Mouse (Mus musculus): ENCODE measurements around the gene Flt4. TPM values are rescaled to one million over a fixed set of nuclear protein-coding genes. Genes with fewer than 3 reads are reported as not detected.

The Flt4 gene
- polyA plus RNA-seq, 1 experiment from 2014 or later = 1.5 TPM

GRCm38 (mm10) chr11:49618476-49618875 is 9.4 kb downstream of the Flt4 start:
- Histone ChIP-seq H3K4me2 (no peak overlapping the region), H3K27ac (no peak overlapping the region), H3K4me1 (replicated peaks) (no peaks in the 10 kb centered on the region), H3K27me3 (peaks cover 28% of the 10 kb centered on the region), H3K9ac (no peak overlapping the region), H3K36me3 (no peaks in the 10 kb centered on the region), H3K9me3 (no peaks in the 10 kb centered on the region), H3K4me3 (no peak overlapping the region)
- ATAC-seq (ENCODE audit: low FRiP score) = no peak
- WGBS = 81% methylated on average over 8 of the region's 8 CpGs

GRCm38 (mm10) chr11:49621953-49622352 is 12.9 kb downstream of the Flt4 start:
- Histone ChIP-seq H3K27ac (no peak overlapping the region), H3K4me1 (replicated peaks) (no peaks in the 10 kb centered on the region), H3K36me3 (no peaks in the 10 kb centered on the region), H3K27me3 (no peaks in the 10 kb centered on the region), H3K9me3 (no peaks in the 10 kb centered on the region), H3K4me2 (no peak overlapping the region), H3K4me3 (no peak overlapping the region), H3K9ac (no peak overlapping the region)
- ATAC-seq (ENCODE audit: low FRiP score) = no peak
- WGBS = 80% methylated on average over 5 of the region's 5 CpGs

- no peaks in the 10 kb centered on the region for H3K4me1 ChIP-seq (replicated peaks)
- no peak overlapping the region for H3K9ac ChIP-seq
- no peak overlapping the region for H3K27ac ChIP-seq
- ATAC-seq (ENCODE audit: low FRiP score) = no peak
- H3K36me3 ChIP-seq = no peaks in the 10 kb centered on the region
- no peaks in the 10 kb centered on the region for H3K27me3 ChIP-seq
- H3K9me3 ChIP-seq = no peaks in the 10 kb centered on the region
- no peak overlapping the region for H3K4me2 ChIP-seq
- WGBS = 82% methylated on average over 3 of the region's 3 CpGs
- no peak overlapping the region for H3K4me3 ChIP-seq
Observed at GRCm38 (mm10) chr11:49624156-49624555, 15.1 kb downstream of the Flt4 start.

GRCm38 (mm10) chr11:49625863-49626262 is 16.8 kb downstream of the Flt4 start:
- WGBS = 66% methylated on average over 15 of the region's 15 CpGs
- Histone ChIP-seq H3K27me3 (0 out of 2 replicates have a peak, but pooled peaks cover 4% of the 10 kb centered on the region), H3K36me3 (no peaks in the 10 kb centered on the region), H3K4me2 (no peak overlapping the region), H3K27ac (no peak overlapping the region), H3K4me1 (replicated peaks) (no peaks in the 10 kb centered on the region), H3K9ac (no peak overlapping the region), H3K9me3 (no peaks in the 10 kb centered on the region), H3K4me3 (no peak overlapping the region)
- no peak for ATAC-seq (ENCODE audit: low FRiP score)

- H3K27me3 ChIP-seq = peaks cover 11% of the 10 kb centered on the region; the same call in 1 of the 2 replicates
- H3K4me1 ChIP-seq (replicated peaks) = no peaks in the 10 kb centered on the region
- no peak overlapping the region for H3K27ac ChIP-seq
- no peaks in the 10 kb centered on the region for H3K36me3 ChIP-seq
- no peak overlapping the region for H3K9ac ChIP-seq
- no peak for ATAC-seq (ENCODE audit: low FRiP score)
- no peaks in the 10 kb centered on the region for H3K9me3 ChIP-seq
- 69% methylated on average over 8 of the region's 8 CpGs for WGBS
- H3K4me3 ChIP-seq = no peak overlapping the region
- H3K4me2 ChIP-seq = no peak overlapping the region
Observed at GRCm38 (mm10) chr11:49626748-49627147, 17.7 kb downstream of the Flt4 start.

GRCm38 (mm10) chr11:49631154-49631553 is 22.1 kb downstream of the Flt4 start:
- Histone ChIP-seq H3K4me1 (replicated peaks) (peaks cover 14% of the 10 kb centered on the region), H3K4me2 (no peak overlapping the region), H3K9ac (no peak overlapping the region), H3K4me3 (no peak overlapping the region), H3K36me3 (no peaks in the 10 kb centered on the region), H3K27me3 (peaks cover 54% of the 10 kb centered on the region), H3K27ac (no peak overlapping the region), H3K9me3 (no peaks in the 10 kb centered on the region)
- no peak for ATAC-seq (ENCODE audit: low FRiP score)
- 30% methylated on average over 3 of the region's 3 CpGs for WGBS

- H3K4me3 ChIP-seq = no peak overlapping the region
- H3K27me3 ChIP-seq = peaks cover 65% of the 10 kb centered on the region
- no peak overlapping the region for H3K4me2 ChIP-seq
- H3K36me3 ChIP-seq = no peaks in the 10 kb centered on the region
- H3K27ac ChIP-seq = no peak overlapping the region
- H3K9ac ChIP-seq = no peak overlapping the region
- H3K9me3 ChIP-seq = no peaks in the 10 kb centered on the region
- WGBS = 83% methylated on average over 2 of the region's 2 CpGs
- H3K4me1 ChIP-seq (replicated peaks) = peaks cover 21% of the 10 kb centered on the region
- no peak for ATAC-seq (ENCODE audit: low FRiP score)
Observed at GRCm38 (mm10) chr11:49632256-49632655, 23.2 kb downstream of the Flt4 start.

- Histone ChIP-seq H3K36me3 (no peaks in the 10 kb centered on the region), H3K9me3 (no peaks in the 10 kb centered on the region), H3K4me1 (replicated peaks) (peaks cover 21% of the 10 kb centered on the region), H3K27ac (no peak overlapping the region), H3K4me2 (peak overlapping the region; percentile 52), H3K27me3 (peaks cover 77% of the 10 kb centered on the region), H3K4me3 (peak overlapping the region; percentile 29), H3K9ac (peak overlapping the region; percentile 8; the same call in 1 of the 2 replicates)
- peak; percentile 18; the same call in 1 of the 2 replicates for ATAC-seq (ENCODE audit: low FRiP score)
- 8% methylated on average over 22 of the region's 22 CpGs for WGBS
Observed at GRCm38 (mm10) chr11:49634101-49634500, 25.0 kb downstream of the Flt4 start.

GRCm38 (mm10) chr11:49635671-49636070 is 26.6 kb downstream of the Flt4 start:
- peaks cover 73% of the 10 kb centered on the region for H3K27me3 ChIP-seq
- ATAC-seq (ENCODE audit: low FRiP score) = no peak

GRCm38 (mm10) chr11:49636449-49636848 is 27.4 kb downstream of the Flt4 start:
- Histone ChIP-seq H3K36me3 (no peaks in the 10 kb centered on the region), H3K9me3 (no peaks in the 10 kb centered on the region), H3K4me1 (replicated peaks) (peaks cover 21% of the 10 kb centered on the region), H3K27me3 (peaks cover 69% of the 10 kb centered on the region), H3K4me2 (no peak overlapping the region), H3K27ac (no peak overlapping the region), H3K4me3 (no peak overlapping the region), H3K9ac (no peak overlapping the region)
- 6% methylated on average over 11 of the region's 11 CpGs for WGBS
- no peak for ATAC-seq (ENCODE audit: low FRiP score)

More at GRCm38 (mm10) chr11:49635671-49636070, 26.6 kb downstream of the Flt4 start:
- WGBS = 72% methylated on average over 6 of the region's 6 CpGs
- H3K27ac ChIP-seq = no peak overlapping the region
- H3K9me3 ChIP-seq = no peaks in the 10 kb centered on the region
- H3K9ac ChIP-seq = no peak overlapping the region
- no peak overlapping the region for H3K4me2 ChIP-seq
- no peak overlapping the region for H3K4me3 ChIP-seq
- no peaks in the 10 kb centered on the region for H3K36me3 ChIP-seq
- H3K4me1 ChIP-seq (replicated peaks) = peaks cover 21% of the 10 kb centered on the region

- Histone ChIP-seq H3K36me3 (no peaks in the 10 kb centered on the region), H3K27ac (no peak overlapping the region), H3K4me2 (no peak overlapping the region), H3K4me3 (no peak overlapping the region), H3K9ac (no peak overlapping the region), H3K9me3 (no peaks in the 10 kb centered on the region), H3K27me3 (no peaks in the 10 kb centered on the region), H3K4me1 (replicated peaks) (no peaks in the 10 kb centered on the region)
- no peak for ATAC-seq (ENCODE audit: low FRiP score)
- 70% methylated on average over 8 of the region's 8 CpGs for WGBS
Observed at GRCm38 (mm10) chr11:49645677-49646076, 36.6 kb downstream of the Flt4 start.

- Histone ChIP-seq H3K36me3 (no peaks in the 10 kb centered on the region), H3K27me3 (no peaks in the 10 kb centered on the region), H3K9ac (no peak overlapping the region), H3K4me2 (no peak overlapping the region), H3K27ac (no peak overlapping the region), H3K4me1 (replicated peaks) (0 out of 2 replicates have a peak, but pooled peaks cover 4% of the 10 kb centered on the region), H3K4me3 (no peak overlapping the region), H3K9me3 (no peaks in the 10 kb centered on the region)
- 56% methylated on average over 18 of the region's 18 CpGs for WGBS
- ATAC-seq (ENCODE audit: low FRiP score) = no peak
Observed at GRCm38 (mm10) chr11:49650113-49650993, 41.3 kb downstream of the Flt4 start.
